Mouse (Mus musculus) embryonic fibroblast, embryonic 13.5 days (primary cell): ENCODE measurements around the gene Srrm4. TPM values are rescaled to one million over a fixed set of nuclear protein-coding genes. Genes with fewer than 3 reads are reported as not detected.

Experiments
- H3K27ac ChIP-seq: 2 replicates; pipeline ENCODE4 v1.5.1; 2012; ENCODE audit warnings: low read length, control low read depth, inconsistent platforms; ENCODE audit not compliant: insufficient read depth
- H3K4me1 ChIP-seq: 2 replicates; pipeline ENCODE4 v1.6.1; 2011; ENCODE audit warnings: low read length; ENCODE audit not compliant: control insufficient read depth, insufficient read depth
- H3K4me3 ChIP-seq: 2 replicates; pipeline ENCODE4 v1.5.1; 2011; ENCODE audit warnings: mild to moderate bottlenecking, control low read depth, low read length; ENCODE audit not compliant: insufficient read depth
- CTCF ChIP-seq: IDR thresholded peaks from 2 replicates; pipeline ENCODE4 v1.5.1; 2011; ENCODE audit warnings: mild to moderate bottlenecking, control low read depth, low read length, moderate library complexity, borderline replicate concordance; ENCODE audit not compliant: insufficient read depth
- POLR2A ChIP-seq: IDR thresholded peaks from 2 replicates; pipeline ENCODE4 v1.6.1; 2011; ENCODE audit warnings: low read depth, mild to moderate bottlenecking, control low read depth, low read length, moderate library complexity
- polyA plus RNA-seq: library from polyadenylated mRNA; stranded (reverse); fragments of >200 nt; gene quantifications from 2 replicates; pipeline ENCODE4 v1.2.4, GENCODE M21; 2011; ENCODE audit warnings: low read depth; ENCODE audit not compliant: missing spikeins, insufficient read length

Gene Srrm4
- polyA plus RNA-seq, 1 experiment: 2.2 TPM

DNA sequence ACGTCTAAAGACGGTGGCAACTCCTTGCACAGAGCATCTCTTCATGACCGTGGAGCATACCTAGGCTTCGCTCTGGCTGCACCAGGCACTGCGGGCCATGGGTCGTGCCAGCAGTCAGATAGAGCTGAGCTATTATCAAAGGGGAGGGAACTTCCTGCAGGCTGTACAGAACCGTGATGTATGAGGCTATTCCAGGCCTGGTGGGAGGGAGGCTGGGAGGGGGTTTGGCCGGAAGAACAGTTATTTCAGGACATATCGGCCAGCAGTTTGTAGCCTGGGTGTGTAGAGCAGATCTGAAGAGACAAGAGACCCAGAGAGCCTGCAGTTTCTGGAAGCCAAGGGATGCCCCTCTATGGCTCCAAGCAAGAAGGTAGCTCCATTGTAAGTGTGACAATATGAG lies 68.5 kb downstream of the Srrm4 start:
- Histone ChIP-seq H3K27ac (no peak overlapping the region), H3K4me1 (no peaks in the 10 kb centered on the region), H3K4me3 (no peak overlapping the region)
- TF ChIP-seq CTCF: no peak
- no peak for TF ChIP-seq POLR2A

DNA sequence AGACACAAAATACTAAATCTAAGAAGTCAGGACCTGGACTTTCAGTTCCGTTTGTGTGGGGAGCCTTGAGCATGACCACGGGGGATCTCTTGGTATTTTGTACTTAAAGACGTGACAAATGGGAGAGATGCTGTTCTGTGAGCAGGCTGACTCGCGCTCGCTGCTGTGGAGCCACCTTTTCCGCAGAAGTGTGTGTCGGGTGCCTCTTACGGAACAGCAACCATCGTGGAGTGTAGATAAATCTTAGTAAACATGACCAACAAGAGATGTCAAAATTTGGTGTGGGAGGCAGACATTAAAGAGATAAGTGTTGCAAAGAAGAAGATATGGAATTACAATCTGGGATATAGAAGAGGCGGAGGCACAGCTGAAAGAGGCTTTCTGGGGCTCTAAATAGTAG lies 69.3 kb downstream of the Srrm4 start:
- H3K4me3 ChIP-seq: no peak overlapping the region
- H3K4me1 ChIP-seq: no peaks in the 10 kb centered on the region
- TF ChIP-seq POLR2A (no peak), CTCF (no peak)
- no peak overlapping the region for H3K27ac ChIP-seq

- H3K4me3 ChIP-seq: no peak overlapping the region
- no peak overlapping the region for H3K27ac ChIP-seq
- no peaks in the 10 kb centered on the region for H3K4me1 ChIP-seq
- TF ChIP-seq POLR2A (no peak), CTCF (no peak)
These were observed 73.6 kb downstream of the Srrm4 start for GRCm38 (mm10) chr5:116518047-116518446.

DNA sequence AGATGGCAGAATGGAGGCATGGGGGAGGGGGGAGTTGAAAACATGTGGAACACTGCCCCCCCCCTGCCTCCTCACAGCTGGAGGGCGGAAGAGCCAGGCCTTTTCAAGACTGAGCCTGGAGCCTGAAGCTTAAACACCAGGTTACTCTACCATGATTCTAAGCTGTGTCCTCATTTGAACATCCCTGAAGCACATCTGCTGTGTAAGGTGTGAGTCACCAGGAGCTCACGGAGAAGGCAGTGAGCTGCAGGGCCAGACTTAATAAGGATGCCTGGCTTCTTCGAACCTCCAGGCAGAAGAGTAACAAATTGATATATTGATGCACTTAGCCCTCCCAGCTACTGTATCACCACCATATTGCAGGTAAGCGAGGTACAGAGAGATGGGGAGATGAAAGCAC lies 79.5 kb downstream of the Srrm4 start:
- TF ChIP-seq POLR2A (no peak), CTCF (no peak)
- Histone ChIP-seq H3K27ac (no peak overlapping the region), H3K4me3 (no peak overlapping the region), H3K4me1 (no peaks in the 10 kb centered on the region)

DNA sequence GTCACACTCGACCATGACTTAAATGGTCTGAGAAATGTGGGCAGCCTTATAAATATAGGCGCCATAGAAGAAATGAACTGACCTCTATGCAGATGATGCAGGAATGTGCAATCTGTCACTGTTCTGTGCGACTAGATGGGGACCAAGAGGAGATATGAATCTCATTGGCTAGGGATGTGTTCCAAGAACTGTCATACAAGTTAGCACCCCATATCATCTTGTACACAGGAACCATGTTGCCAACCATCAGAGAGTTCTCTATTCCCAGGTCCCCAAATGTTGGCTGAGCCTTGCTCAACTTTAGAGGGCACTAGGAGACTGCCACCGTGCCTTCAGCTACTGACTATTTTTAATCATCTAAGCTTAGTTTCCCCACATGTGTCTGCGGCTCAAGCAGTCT lies 81.4 kb downstream of the Srrm4 start:
- no peak overlapping the region for H3K27ac ChIP-seq
- no peaks in the 10 kb centered on the region for H3K4me1 ChIP-seq
- TF ChIP-seq POLR2A (no peak), CTCF (no peak)
- no peak overlapping the region for H3K4me3 ChIP-seq

DNA sequence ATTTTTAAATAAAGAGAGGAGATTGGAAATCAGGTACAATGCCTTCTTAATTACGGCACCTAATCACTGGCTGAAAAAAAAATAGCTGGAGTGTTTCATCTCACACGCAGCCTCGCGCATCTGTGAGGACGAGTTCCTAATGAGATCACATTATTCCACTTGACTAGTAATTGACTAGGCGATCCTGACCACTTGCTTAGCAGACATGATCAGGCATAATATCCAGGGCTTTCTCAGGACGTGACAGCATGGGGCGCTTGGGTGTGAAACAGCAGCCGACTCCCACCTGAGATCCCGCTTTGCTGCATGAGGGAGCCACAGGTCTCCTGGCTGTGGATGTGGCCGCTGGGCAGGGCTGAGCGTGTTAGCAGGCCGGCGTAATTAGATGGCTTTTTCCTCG lies 90.3 kb downstream of the Srrm4 start:
- no peak for TF ChIP-seq CTCF
- TF ChIP-seq POLR2A: no peak
- H3K4me3 ChIP-seq: no peak overlapping the region

DNA sequence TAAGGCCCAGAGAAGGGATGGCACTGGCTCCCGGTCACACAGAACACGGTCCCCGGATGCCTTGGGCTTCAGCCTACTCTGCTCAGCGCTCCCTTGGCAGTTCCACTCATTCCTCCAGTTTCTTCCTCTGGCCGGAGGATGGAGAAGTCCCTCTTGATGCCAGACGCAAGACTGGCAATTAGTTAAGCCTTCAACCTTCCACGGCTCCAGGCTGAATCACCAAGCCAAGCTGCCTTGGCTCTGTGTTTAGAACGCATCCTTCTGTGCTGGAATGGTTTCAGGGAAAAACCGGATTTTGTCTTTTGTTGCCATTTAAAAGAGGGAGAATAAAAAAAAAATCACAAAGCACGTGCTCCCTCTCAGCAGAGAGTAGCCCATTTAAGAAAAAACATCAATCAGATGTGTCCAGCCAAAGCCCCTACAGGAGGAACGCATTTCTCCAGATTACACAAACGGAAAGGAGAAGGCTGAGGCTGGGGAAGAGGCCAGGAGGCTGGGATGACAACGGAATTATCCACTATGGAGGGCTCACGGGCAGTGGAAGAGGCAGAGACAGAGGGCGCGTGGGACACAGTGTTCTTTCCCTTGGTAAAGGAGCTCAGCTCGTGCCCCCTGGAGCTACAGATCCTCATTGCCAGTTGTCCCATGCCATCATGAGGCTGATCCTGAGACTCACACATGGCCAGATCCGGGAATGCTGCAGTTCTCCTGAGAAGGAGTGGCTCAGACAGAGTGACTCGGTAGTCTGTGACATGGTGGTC lies 92.6 kb downstream of the Srrm4 start:
- H3K27ac ChIP-seq: no peak overlapping the region
- TF ChIP-seq CTCF: no peak
- TF ChIP-seq POLR2A: no peak
- no peak overlapping the region for H3K4me3 ChIP-seq
- H3K4me1 ChIP-seq: no peaks in the 10 kb centered on the region

More for the DNA sequence above, 90.3 kb downstream of the Srrm4 start:
- Histone ChIP-seq H3K27ac (no peak overlapping the region), H3K4me1 (no peaks in the 10 kb centered on the region)

DNA sequence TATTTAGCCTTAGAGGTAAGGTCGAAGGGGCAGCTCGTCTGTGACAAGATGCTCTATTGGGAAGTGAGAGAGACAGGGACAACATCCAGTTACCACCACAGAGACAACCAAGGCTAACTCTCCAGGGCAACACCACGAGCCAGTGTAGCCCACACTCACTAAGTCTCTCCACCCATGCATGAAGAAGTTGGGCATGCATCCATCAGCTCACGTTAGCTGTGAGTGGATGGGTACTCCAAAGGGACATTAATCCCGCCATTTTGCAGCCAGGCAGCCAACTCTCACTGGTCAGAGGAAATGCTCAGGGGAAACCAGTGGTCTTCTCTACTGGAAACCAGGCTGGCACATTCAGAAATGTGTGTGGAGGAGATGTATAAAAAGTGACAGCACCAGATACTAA lies 93.8 kb downstream of the Srrm4 start:
- TF ChIP-seq CTCF (no peak), POLR2A (no peak)
- no peak overlapping the region for H3K4me3 ChIP-seq
- no peak overlapping the region for H3K27ac ChIP-seq
- no peaks in the 10 kb centered on the region for H3K4me1 ChIP-seq

DNA sequence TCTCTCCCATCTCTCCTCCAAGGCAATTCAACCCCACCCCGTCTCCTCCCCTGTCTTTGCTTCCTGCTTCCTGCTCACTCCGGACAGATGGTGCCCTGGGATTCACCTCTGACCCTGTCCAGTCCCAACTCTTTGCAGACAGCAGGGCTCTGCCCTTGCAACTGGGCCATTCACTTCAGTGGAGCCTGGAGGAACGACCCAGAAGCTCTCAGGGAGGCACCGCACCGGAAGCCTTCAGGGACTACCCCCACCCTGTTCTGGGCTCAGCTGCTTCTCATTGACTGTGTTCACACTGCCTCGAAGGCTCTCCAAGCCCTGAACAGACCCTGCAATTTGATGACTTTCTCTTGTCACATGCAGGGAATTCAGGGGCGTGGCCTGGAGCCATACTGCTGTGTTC lies 94.4 kb downstream of the Srrm4 start:
- no peak overlapping the region for H3K27ac ChIP-seq
- H3K4me3 ChIP-seq: no peak overlapping the region
- TF ChIP-seq POLR2A (no peak), CTCF (no peak)
- no peaks in the 10 kb centered on the region for H3K4me1 ChIP-seq

DNA sequence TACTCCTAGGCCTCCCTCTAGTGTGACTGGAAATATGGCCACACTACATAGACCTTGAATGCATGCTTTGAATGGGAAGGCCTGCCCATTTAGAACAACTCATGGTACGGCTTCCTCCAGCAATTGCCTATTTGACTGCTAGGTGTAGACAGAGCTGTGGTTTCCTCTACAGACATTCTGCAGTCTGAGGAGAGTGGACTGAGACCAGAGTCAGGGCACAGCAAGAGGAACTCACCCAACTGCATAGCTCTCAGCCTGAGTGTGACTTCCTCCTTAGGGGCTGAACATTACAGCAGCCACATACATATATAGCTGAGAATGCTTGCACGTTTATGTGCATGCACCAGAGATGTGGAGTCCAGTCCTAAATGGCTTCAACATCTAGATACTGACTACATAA lies 94.9 kb downstream of the Srrm4 start:
- Histone ChIP-seq H3K27ac (no peak overlapping the region), H3K4me1 (no peaks in the 10 kb centered on the region), H3K4me3 (no peak overlapping the region)
- TF ChIP-seq POLR2A (no peak), CTCF (no peak)

- no peak for TF ChIP-seq POLR2A
- TF ChIP-seq CTCF: no peak
- no peak overlapping the region for H3K27ac ChIP-seq
- no peak overlapping the region for H3K4me3 ChIP-seq
- H3K4me1 ChIP-seq: no peaks in the 10 kb centered on the region
These were observed 96.2 kb downstream of the Srrm4 start for GRCm38 (mm10) chr5:116495466-116495865.
